Mouse (Mus musculus): ENCODE results near the gene Ogdh.

DNA sequence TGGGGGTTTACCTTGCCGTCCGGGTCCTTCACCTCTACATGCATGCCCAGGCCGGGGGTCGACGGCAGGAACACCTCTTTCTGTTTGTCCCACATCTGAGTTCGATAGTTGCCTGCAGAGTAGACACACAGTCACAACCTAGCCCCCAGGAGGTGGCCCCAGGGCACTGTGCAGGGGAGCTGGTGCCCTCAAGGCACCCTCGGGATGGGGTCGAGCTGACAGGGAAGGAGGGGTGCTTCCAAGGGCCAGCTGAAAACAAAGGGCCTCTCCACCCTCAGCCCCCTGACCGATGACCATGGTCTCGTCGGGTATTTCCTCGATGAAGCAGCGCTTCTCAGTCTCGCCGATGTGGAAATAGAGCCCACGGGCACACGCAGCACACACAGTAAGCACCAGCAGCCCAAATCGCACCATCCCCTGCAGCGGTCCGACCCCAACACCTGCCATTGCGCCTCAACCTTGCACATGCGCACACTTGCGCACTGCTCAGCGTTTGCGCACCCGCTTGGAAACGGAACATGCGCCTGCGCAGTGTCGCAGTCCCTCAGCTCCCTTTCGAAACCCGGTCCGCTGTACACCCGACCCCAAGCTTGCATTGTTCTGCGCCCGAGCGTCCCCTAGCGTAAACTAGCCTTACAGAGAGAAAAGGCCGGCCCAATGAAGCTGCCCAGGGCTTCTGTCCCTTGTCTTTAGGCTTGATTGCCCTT, 16.9 kb upstream of the Ogdh start, which contains the start of gene Tmed4:
- TF ChIP-seq CTCF (IDR thresholded peaks at IDR 0.05; ENCODE audit: low read depth, low read length), result peak; percentile 84
- peak; percentile 93 for TF ChIP-seq POLR2A (IDR thresholded peaks at IDR 0.05; ENCODE audit: extremely low read depth, insufficient read depth, low read length)
